8 mouse cellular contexts compared by ENCODE assay signal in genomic region chr2:168555897-168556670, GRCm38 (mm10). TPM values are rescaled to one million over a fixed set of nuclear protein-coding genes. Genes with fewer than 3 reads are reported as not detected.
DNase-seq lines count a peak whose midpoint lies in the region; ATAC-seq lines count a peak whose summit lies in the region.
"Had no signal": no experiment of that assay in that cellular context is flagged by ENCODE, and none has a peak within 500 bp of the region (broad histone marks: within the 10 kb centered on the region; RNA-seq: fewer than 3 reads in every experiment).

No protein-coding gene starts in this region.

- H3K27me3 ChIP-seq in midbrain, embryonic 13.5 days = no peaks in the 10 kb centered on the region
- no peaks in the 10 kb centered on the region for H3K27me3 ChIP-seq in midbrain, embryonic 11.5 days (ENCODE audit: control insufficient read depth, insufficient read depth, low read length)
- no peaks in the 10 kb centered on the region for H3K27me3 ChIP-seq in embryonic facial prominence, embryonic 14.5 days (replicated peaks; ENCODE audit: control insufficient read depth, insufficient read depth, low read length)
- H3K27me3 ChIP-seq in limb, embryonic 15.5 days = peaks cover 5% of the 10 kb centered on the region; the same call in 1 of the 2 replicates

- no peak overlapping the region for H3K27ac ChIP-seq in midbrain, embryonic 13.5 days
- H3K27ac ChIP-seq in midbrain, embryonic 11.5 days (ENCODE audit: low read depth, low read length) = no peak overlapping the region
- peak overlapping the region; percentile 67 for H3K27ac ChIP-seq in embryonic facial prominence, embryonic 14.5 days (replicated peaks; ENCODE audit: low read depth, low read length)
- peak overlapping the region; percentile 47; the same call in 1 of the 2 replicates for H3K27ac ChIP-seq in limb, embryonic 15.5 days
- H3K27ac ChIP-seq: neural tube, embryonic 12.5 days had no signal

- no peak overlapping the region for H3K4me2 ChIP-seq in midbrain, embryonic 13.5 days (replicated peaks)
- no peak overlapping the region for H3K4me2 ChIP-seq in midbrain, embryonic 11.5 days
- no peak overlapping the region for H3K4me2 ChIP-seq in embryonic facial prominence, embryonic 14.5 days (ENCODE audit: low read depth, low read length)
- 0 out of 2 replicates have a peak overlapping the region, but pooled peaks have one; percentile 5 for H3K4me2 ChIP-seq in limb, embryonic 15.5 days
- H3K4me2 ChIP-seq: neural tube, embryonic 12.5 days had no signal

- ATAC-seq in midbrain, embryonic 13.5 days = no peak
- ATAC-seq in midbrain, embryonic 11.5 days (ENCODE audit: low FRiP score) = no peak
- ATAC-seq in embryonic facial prominence, embryonic 14.5 days (ENCODE audit: low read depth) = no peak; the same call in 1 of the 2 replicates
- no peak for ATAC-seq in limb, embryonic 15.5 days (ENCODE audit: insufficient number of reproducible peaks, low FRiP score, low TSS enrichment, low read depth)

- no peak overlapping the region for H3K4me3 ChIP-seq in midbrain, embryonic 13.5 days (replicated peaks)
- no peak overlapping the region for H3K4me3 ChIP-seq in midbrain, embryonic 11.5 days (ENCODE audit: low read depth, low read length)
- H3K4me3 ChIP-seq in embryonic facial prominence, embryonic 14.5 days (ENCODE audit: low read depth, low read length) = no peak overlapping the region
- no peak overlapping the region for H3K4me3 ChIP-seq in limb, embryonic 15.5 days
- H3K4me3 ChIP-seq: neural tube, embryonic 12.5 days had no signal

- H3K4me1 ChIP-seq in midbrain, embryonic 13.5 days (replicated peaks) = peaks cover 40% of the 10 kb centered on the region
- peaks cover 6% of the 10 kb centered on the region for H3K4me1 ChIP-seq in midbrain, embryonic 11.5 days (ENCODE audit: control insufficient read depth, insufficient read depth, low read length)
- peaks cover 36% of the 10 kb centered on the region for H3K4me1 ChIP-seq in embryonic facial prominence, embryonic 14.5 days (ENCODE audit: control insufficient read depth, insufficient read depth, low read length)
- peaks cover 57% of the 10 kb centered on the region for H3K4me1 ChIP-seq in limb, embryonic 15.5 days

- no peaks in the 10 kb centered on the region for H3K9me3 ChIP-seq in midbrain, embryonic 13.5 days
- H3K9me3 ChIP-seq in midbrain, embryonic 11.5 days (ENCODE audit: control insufficient read depth, low read length) = no peaks in the 10 kb centered on the region
- no peaks in the 10 kb centered on the region for H3K9me3 ChIP-seq in embryonic facial prominence, embryonic 14.5 days (ENCODE audit: control insufficient read depth, low read length)
- no peaks in the 10 kb centered on the region for H3K9me3 ChIP-seq in limb, embryonic 15.5 days
- H3K9me3 ChIP-seq: neural tube, embryonic 12.5 days had no signal

- 29% methylated on average over 23 of the region's 23 CpGs for WGBS in midbrain, embryonic 13.5 days
- WGBS in midbrain, embryonic 11.5 days = 36% methylated on average over 23 of the region's 23 CpGs
- 26% methylated on average over 23 of the region's 23 CpGs for WGBS in embryonic facial prominence, embryonic 14.5 days
- WGBS in limb, embryonic 15.5 days = 51% methylated on average over 23 of the region's 23 CpGs

- H3K9ac ChIP-seq in midbrain, embryonic 13.5 days (replicated peaks) = 0 out of 2 replicates have a peak overlapping the region, but pooled peaks have one; percentile 6
- H3K9ac ChIP-seq in midbrain, embryonic 11.5 days (ENCODE audit: low read length) = no peak overlapping the region
- H3K9ac ChIP-seq in embryonic facial prominence, embryonic 14.5 days (ENCODE audit: low read depth, low read length) = no peak overlapping the region
- no peak overlapping the region for H3K9ac ChIP-seq in limb, embryonic 15.5 days
- H3K9ac ChIP-seq: neural tube, embryonic 12.5 days had no signal

- no peak for DNase-seq in midbrain, embryonic 11.5 days (ENCODE audit: low spot score, missing footprints)
- no peak for DNase-seq in embryonic facial prominence, embryonic 14.5 days (ENCODE audit: low spot score)
- DNase-seq in thymus, postnatal 14 days = peak; percentile 49
- no peak for DNase-seq in right cerebral cortex, postnatal 36 days (ENCODE audit: low spot score in 2 of 2)
- DNase-seq in left cerebral cortex, adult 9 months (ENCODE audit: low spot score in 2 of 2) = no peak

- H3K36me3 ChIP-seq in midbrain, embryonic 13.5 days = no peaks in the 10 kb centered on the region
- no peaks in the 10 kb centered on the region for H3K36me3 ChIP-seq in midbrain, embryonic 11.5 days (ENCODE audit: control insufficient read depth, insufficient read depth, low read length)
- H3K36me3 ChIP-seq in embryonic facial prominence, embryonic 14.5 days (ENCODE audit: control insufficient read depth, insufficient read depth, low read length) = no peaks in the 10 kb centered on the region
- no peaks in the 10 kb centered on the region for H3K36me3 ChIP-seq in limb, embryonic 15.5 days
- H3K36me3 ChIP-seq: neural tube, embryonic 12.5 days had no signal

RNA-seq across cellular contexts. Expression of gene Nfatc2, which starts 45.4 kb away (rescaled TPM):
- 1.7 TPM in 2 replicates for polyA plus RNA-seq in midbrain, embryonic 13.5 days (2015; fragmentation: Nextera tagmentation; extraction: Ambion mirVana)
- 0.66 and 0.72 TPM in 2 replicates for polyA plus RNA-seq in midbrain, embryonic 11.5 days (2014; fragmentation: Nextera tagmentation; extraction: Ambion mirVana)
- 5.7 and 5.8 TPM in 2 replicates for polyA plus RNA-seq in embryonic facial prominence, embryonic 14.5 days (2014; fragmentation: Nextera tagmentation; extraction: Ambion mirVana)
- 6.2 and 8.9 TPM in 2 replicates for polyA plus RNA-seq in limb, embryonic 15.5 days (2015; fragmentation: Nextera tagmentation; extraction: Ambion mirVana)

Comparison
In these comparisons a context has a peak if more than half of its experiments do, and no peak if none do; other contexts are left out.
1. H3K27ac ChIP-seq: peak in embryonic facial prominence, embryonic 14.5 days (single experiment) and limb, embryonic 15.5 days (single experiment); none in midbrain, embryonic 13.5 days (single experiment) and midbrain, embryonic 11.5 days (single experiment).